Mouse (Mus musculus): ENCODE measurements around the gene Ip6k2. TPM values are rescaled to one million over a fixed set of nuclear protein-coding genes. Genes with fewer than 3 reads are reported as not detected.

Ip6k2 gene
- total and polyA plus RNA-seq, 3 experiments: 33.6 to 43.8 (median 39.0) TPM

DNA sequence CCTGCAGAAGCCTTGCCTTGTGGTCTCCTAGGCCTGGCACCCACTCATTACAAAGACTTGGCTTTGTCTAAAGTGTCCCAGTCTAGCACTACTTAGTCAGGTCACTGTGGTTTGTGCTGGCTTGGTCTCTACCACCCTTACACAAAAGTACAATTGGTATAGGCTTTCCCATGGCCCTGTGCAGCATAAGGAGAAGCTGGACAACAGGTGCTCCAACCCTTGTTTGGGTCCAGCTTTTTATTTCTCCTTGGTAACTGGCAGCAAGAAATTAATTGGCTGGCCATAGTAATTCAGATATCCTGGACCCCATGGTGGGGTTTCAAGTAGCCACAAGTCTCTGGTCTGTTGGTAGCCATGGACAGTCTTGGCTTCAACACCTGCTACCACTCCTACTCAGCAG is 22.8 kb downstream of the Ip6k2 start:
- peaks cover 82% of the 10 kb centered on the region for H3K36me3 ChIP-seq (replicated peaks)
- H3K27me3 ChIP-seq (ENCODE audit: insufficient read depth, low read length): no peaks in the 10 kb centered on the region

GRCm38 (mm10) chr9:108806831-108807230 is 23.2 kb downstream of the Ip6k2 start:
- no peaks in the 10 kb centered on the region for H3K27me3 ChIP-seq (ENCODE audit: insufficient read depth, low read length)
- no peak for DNase-seq (ENCODE audit: low spot score)
- H3K4me1 ChIP-seq (ENCODE audit: insufficient read depth, low read depth, low read length): peaks cover 47% of the 10 kb centered on the region
- H3K36me3 ChIP-seq (replicated peaks): peaks cover 82% of the 10 kb centered on the region
- ATAC-seq (ENCODE audit: extremely low read depth, insufficient number of reproducible peaks, low FRiP score, poor library complexity, severe bottlenecking): no peak
- no peak overlapping the region for H3K4me3 ChIP-seq (ENCODE audit: low read depth, low read length)
- TF ChIP-seq TAL1 (conservative IDR thresholded peaks at IDR 0.05; ENCODE audit: low read depth, low read length) (no peak), GATA2 (IDR thresholded peaks at IDR 0.05; ENCODE audit: borderline replicate concordance, low read depth, low read length) (no peak), CTCF (IDR thresholded peaks at IDR 0.05; ENCODE audit: low read depth, low read length) (no peak), GATA1 (IDR thresholded peaks at IDR 0.05; ENCODE audit: borderline replicate concordance, low read length) (no peak)
- H3K9me3 ChIP-seq (replicated peaks): no peaks in the 10 kb centered on the region

More for the DNA sequence above, 22.8 kb downstream of the Ip6k2 start:
- DNase-seq (ENCODE audit: low spot score): no peak
- ATAC-seq (ENCODE audit: extremely low read depth, insufficient number of reproducible peaks, low FRiP score, poor library complexity, severe bottlenecking): no peak
- Histone ChIP-seq H3K9me3 (replicated peaks) (no peaks in the 10 kb centered on the region), H3K4me1 (ENCODE audit: insufficient read depth, low read depth, low read length) (peaks cover 49% of the 10 kb centered on the region), H3K4me3 (ENCODE audit: low read depth, low read length) (no peak overlapping the region)
- TF ChIP-seq TAL1 (conservative IDR thresholded peaks at IDR 0.05; ENCODE audit: low read depth, low read length): no peak
- TF ChIP-seq POLR2AphosphoS5 (IDR thresholded peaks at IDR 0.05; ENCODE audit: insufficient replicate concordance, low read depth, low read length): no peak
- TF ChIP-seq GATA2 (IDR thresholded peaks at IDR 0.05; ENCODE audit: borderline replicate concordance, low read depth, low read length): no peak
- no peak for TF ChIP-seq GATA1 (IDR thresholded peaks at IDR 0.05; ENCODE audit: borderline replicate concordance, low read length)
- TF ChIP-seq CTCF (IDR thresholded peaks at IDR 0.05; ENCODE audit: low read depth, low read length): no peak

DNA sequence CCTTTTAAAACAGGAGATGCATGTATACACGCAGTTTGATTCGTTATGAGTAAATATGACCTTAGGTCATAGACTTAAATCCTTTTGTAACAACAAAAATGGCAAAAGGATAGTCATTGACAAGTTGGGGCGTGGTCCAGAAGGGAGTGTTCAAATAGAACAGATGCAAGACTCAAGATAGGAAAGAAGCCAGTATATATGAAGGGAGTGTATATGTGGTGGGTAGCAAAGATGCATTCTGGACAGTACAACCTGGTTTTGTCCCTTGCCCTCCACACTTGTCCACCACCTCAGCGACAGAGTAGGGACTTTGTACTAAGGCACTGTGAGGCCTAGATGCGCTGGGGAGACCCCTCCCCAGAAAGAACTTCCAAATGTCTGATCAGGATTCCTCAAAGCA is 24.1 kb downstream of the Ip6k2 start:
- TF ChIP-seq GATA1 (IDR thresholded peaks at IDR 0.05; ENCODE audit: borderline replicate concordance, low read length) (no peak), CTCF (IDR thresholded peaks at IDR 0.05; ENCODE audit: low read depth, low read length) (no peak), GATA2 (IDR thresholded peaks at IDR 0.05; ENCODE audit: borderline replicate concordance, low read depth, low read length) (no peak), POLR2AphosphoS5 (IDR thresholded peaks at IDR 0.05; ENCODE audit: insufficient replicate concordance, low read depth, low read length) (no peak), TAL1 (conservative IDR thresholded peaks at IDR 0.05; ENCODE audit: low read depth, low read length) (no peak)
- Histone ChIP-seq H3K4me3 (ENCODE audit: low read depth, low read length) (peak overlapping the region; percentile 96; the same call in 1 of the 2 replicates), H3K9me3 (replicated peaks) (no peaks in the 10 kb centered on the region), H3K4me1 (ENCODE audit: insufficient read depth, low read depth, low read length) (peaks cover 46% of the 10 kb centered on the region), H3K27me3 (ENCODE audit: insufficient read depth, low read length) (no peaks in the 10 kb centered on the region), H3K36me3 (replicated peaks) (peaks cover 83% of the 10 kb centered on the region)
- DNase-seq (ENCODE audit: low spot score) (no peak), ATAC-seq (ENCODE audit: extremely low read depth, insufficient number of reproducible peaks, low FRiP score, poor library complexity, severe bottlenecking) (no peak)

GRCm38 (mm10) chr9:108808163-108808665 is 24.6 kb downstream of the Ip6k2 start, which contains the start of gene Nckipsd:
Gene Nckipsd, plus strand, starts transcription at chr9:108808368.
- peaks cover 86% of the 10 kb centered on the region for H3K36me3 ChIP-seq (replicated peaks)
- no peaks in the 10 kb centered on the region for H3K27me3 ChIP-seq (ENCODE audit: insufficient read depth, low read length)
- DNase-seq (ENCODE audit: low spot score) (peak; percentile 89), ATAC-seq (ENCODE audit: extremely low read depth, insufficient number of reproducible peaks, low FRiP score, poor library complexity, severe bottlenecking) (peak; percentile 40)
- TF ChIP-seq POLR2AphosphoS5 (IDR thresholded peaks at IDR 0.05; ENCODE audit: insufficient replicate concordance, low read depth, low read length) (no peak), CTCF (IDR thresholded peaks at IDR 0.05; ENCODE audit: low read depth, low read length) (peak; percentile 72)
- peaks cover 46% of the 10 kb centered on the region for H3K4me1 ChIP-seq (ENCODE audit: insufficient read depth, low read depth, low read length)
- peak within 1 kb of the TSS; percentile 96 for H3K4me3 ChIP-seq (ENCODE audit: low read depth, low read length)
- H3K9me3 ChIP-seq (replicated peaks): no peaks in the 10 kb centered on the region

DNA sequence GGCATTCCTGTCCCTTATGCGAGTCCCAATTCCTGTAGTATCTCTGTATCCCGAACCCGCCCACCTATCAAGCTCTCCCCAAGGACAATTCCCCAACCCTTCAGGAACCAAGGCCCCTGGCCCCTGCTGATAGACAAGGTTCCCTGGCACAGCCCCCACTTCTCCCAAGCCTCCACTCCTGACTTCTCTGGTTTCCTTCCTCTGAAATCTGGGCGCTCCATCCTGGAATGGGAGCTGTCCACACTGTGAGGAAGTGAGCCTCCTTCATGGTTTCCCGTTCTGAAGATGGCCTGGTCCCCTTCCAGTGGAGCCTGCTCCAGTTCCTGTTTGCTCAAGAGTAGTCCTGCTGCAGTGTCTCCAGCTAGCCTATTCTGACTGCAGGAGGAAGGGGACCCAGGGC is 25.6 kb downstream of the Ip6k2 start:
- Histone ChIP-seq H3K4me1 (ENCODE audit: insufficient read depth, low read depth, low read length) (peaks cover 46% of the 10 kb centered on the region), H3K4me3 (ENCODE audit: low read depth, low read length) (peak overlapping the region; percentile 96; the same call in 1 of the 2 replicates), H3K27me3 (ENCODE audit: insufficient read depth, low read length) (no peaks in the 10 kb centered on the region), H3K9me3 (replicated peaks) (no peaks in the 10 kb centered on the region), H3K36me3 (replicated peaks) (peaks cover 86% of the 10 kb centered on the region)
- TF ChIP-seq TAL1 (conservative IDR thresholded peaks at IDR 0.05; ENCODE audit: low read depth, low read length) (no peak), GATA1 (IDR thresholded peaks at IDR 0.05; ENCODE audit: borderline replicate concordance, low read length) (no peak), CTCF (IDR thresholded peaks at IDR 0.05; ENCODE audit: low read depth, low read length) (no peak), POLR2AphosphoS5 (IDR thresholded peaks at IDR 0.05; ENCODE audit: insufficient replicate concordance, low read depth, low read length) (no peak), GATA2 (IDR thresholded peaks at IDR 0.05; ENCODE audit: borderline replicate concordance, low read depth, low read length) (no peak)
- ATAC-seq (ENCODE audit: extremely low read depth, insufficient number of reproducible peaks, low FRiP score, poor library complexity, severe bottlenecking) (no peak), DNase-seq (ENCODE audit: low spot score) (no peak)

GRCm38 (mm10) chr9:108809723-108810122 is 26.1 kb downstream of the Ip6k2 start:
- DNase-seq (ENCODE audit: low spot score) (no peak), ATAC-seq (ENCODE audit: extremely low read depth, insufficient number of reproducible peaks, low FRiP score, poor library complexity, severe bottlenecking) (no peak)
- peaks cover 43% of the 10 kb centered on the region for H3K4me1 ChIP-seq (ENCODE audit: insufficient read depth, low read depth, low read length)
- H3K9me3 ChIP-seq (replicated peaks): no peaks in the 10 kb centered on the region
- no peak for TF ChIP-seq CTCF (IDR thresholded peaks at IDR 0.05; ENCODE audit: low read depth, low read length)
- TF ChIP-seq POLR2AphosphoS5 (IDR thresholded peaks at IDR 0.05; ENCODE audit: insufficient replicate concordance, low read depth, low read length): no peak
- TF ChIP-seq GATA2 (IDR thresholded peaks at IDR 0.05; ENCODE audit: borderline replicate concordance, low read depth, low read length): no peak
- no peak for TF ChIP-seq TAL1 (conservative IDR thresholded peaks at IDR 0.05; ENCODE audit: low read depth, low read length)
- no peak for TF ChIP-seq GATA1 (IDR thresholded peaks at IDR 0.05; ENCODE audit: borderline replicate concordance, low read length)
- peaks cover 86% of the 10 kb centered on the region for H3K36me3 ChIP-seq (replicated peaks)
- no peak overlapping the region for H3K4me3 ChIP-seq (ENCODE audit: low read depth, low read length)
- H3K27me3 ChIP-seq (ENCODE audit: insufficient read depth, low read length): no peaks in the 10 kb centered on the region
